Mouse (Mus musculus): Measurements from ENCODE around the gene Lcor.

GRCm38 (mm10) chr19:41581706-41582420 lies 99.4 kb downstream of the Lcor start, which contains the start of gene Gm340:
- TF ChIP-seq CTCF (IDR thresholded peaks at IDR 0.05; ENCODE audit: low read depth) (no peak), EP300 (IDR thresholded peaks at IDR 0.05; ENCODE audit: low read depth) (no peak)

Data from liver, postnatal 0 days (tissue).